Mouse (Mus musculus) bone marrow macrophage, adult 2 months (primary cell): ENCODE results near the gene Hoxa13. TPM values are rescaled to one million over a fixed set of nuclear protein-coding genes. Genes with fewer than 3 reads are reported as not detected.

Experiments
- H3K27ac ChIP-seq: 2 replicates; pipeline ENCODE4 v1.5.1; 2012; ENCODE audit warnings: low read depth, low read length; ENCODE audit not compliant: insufficient read depth
- H3K4me1 ChIP-seq: 2 replicates; pipeline ENCODE4 v1.6.1; 2012; ENCODE audit warnings: low read length; ENCODE audit not compliant: control insufficient read depth, insufficient read depth
- H3K4me3 ChIP-seq: 2 replicates; pipeline ENCODE4 v1.5.1; 2012; ENCODE audit warnings: mild to moderate bottlenecking, low read length, moderate library complexity; ENCODE audit not compliant: insufficient read depth
- CTCF ChIP-seq: IDR thresholded peaks from 2 replicates; pipeline ENCODE4 v1.5.1; 2012; ENCODE audit warnings: low read depth, mild to moderate bottlenecking, low read length, moderate library complexity
- POLR2A ChIP-seq: IDR thresholded peaks from 2 replicates; pipeline ENCODE4 v1.6.1; 2012; ENCODE audit warnings: mild to moderate bottlenecking, low read depth, low read length, borderline replicate concordance
- polyA plus RNA-seq: library from polyadenylated mRNA; stranded (reverse); fragments of >200 nt; gene quantifications from 2 replicates; pipeline ENCODE4 v1.2.4, GENCODE M21; 2012; ENCODE audit not compliant: missing spikeins, insufficient read depth, insufficient read length

Gene Hoxa13
- polyA plus RNA-seq, 1 experiment, result not detected

DNA sequence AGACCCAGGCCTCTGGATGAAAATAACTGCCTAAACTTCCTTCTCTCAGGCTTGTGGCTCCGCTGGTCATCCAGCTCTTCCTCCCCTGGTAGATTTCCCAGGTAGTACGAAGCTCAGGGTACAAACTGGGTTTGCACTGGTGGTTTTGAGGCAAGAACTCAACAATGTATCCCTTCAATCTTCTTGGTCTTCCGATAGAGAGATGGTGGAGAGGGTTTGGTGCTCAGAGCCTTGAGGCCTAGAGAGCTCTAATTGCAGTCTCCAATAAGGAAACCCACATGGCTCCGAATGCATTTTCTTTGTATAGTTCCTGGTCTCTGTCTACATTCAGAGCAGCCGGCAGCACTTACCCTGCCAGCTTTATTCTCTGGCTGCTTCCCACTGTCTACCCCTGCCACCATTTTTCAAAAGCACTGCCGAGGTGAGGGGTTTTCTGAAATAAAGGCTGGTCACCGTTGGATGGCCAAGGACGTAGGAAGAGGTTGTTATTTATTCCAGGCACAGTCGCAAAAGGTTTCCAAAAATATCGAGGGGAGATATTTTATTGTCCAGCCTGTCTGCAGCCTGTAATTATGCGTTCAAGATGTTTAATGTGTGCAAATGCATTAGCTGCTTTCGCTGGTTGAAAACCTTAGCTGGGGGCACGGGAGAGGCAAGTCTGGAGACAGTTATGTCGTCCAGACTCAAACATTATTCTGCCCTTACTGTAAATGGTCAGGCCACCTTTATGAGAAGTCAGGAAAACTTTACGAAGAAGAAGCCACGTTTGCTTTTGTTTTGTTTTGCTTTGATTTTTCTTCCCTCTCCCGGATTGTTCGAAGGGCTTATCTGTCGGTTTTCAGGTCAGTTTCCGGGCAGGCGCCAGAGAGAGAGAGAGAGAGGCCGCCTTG lies 12.3 kb upstream of the Hoxa13 start:
- Histone ChIP-seq H3K4me1 (no peaks in the 10 kb centered on the region), H3K27ac (no peak overlapping the region), H3K4me3 (no peak overlapping the region)
- no peak for TF ChIP-seq CTCF

DNA sequence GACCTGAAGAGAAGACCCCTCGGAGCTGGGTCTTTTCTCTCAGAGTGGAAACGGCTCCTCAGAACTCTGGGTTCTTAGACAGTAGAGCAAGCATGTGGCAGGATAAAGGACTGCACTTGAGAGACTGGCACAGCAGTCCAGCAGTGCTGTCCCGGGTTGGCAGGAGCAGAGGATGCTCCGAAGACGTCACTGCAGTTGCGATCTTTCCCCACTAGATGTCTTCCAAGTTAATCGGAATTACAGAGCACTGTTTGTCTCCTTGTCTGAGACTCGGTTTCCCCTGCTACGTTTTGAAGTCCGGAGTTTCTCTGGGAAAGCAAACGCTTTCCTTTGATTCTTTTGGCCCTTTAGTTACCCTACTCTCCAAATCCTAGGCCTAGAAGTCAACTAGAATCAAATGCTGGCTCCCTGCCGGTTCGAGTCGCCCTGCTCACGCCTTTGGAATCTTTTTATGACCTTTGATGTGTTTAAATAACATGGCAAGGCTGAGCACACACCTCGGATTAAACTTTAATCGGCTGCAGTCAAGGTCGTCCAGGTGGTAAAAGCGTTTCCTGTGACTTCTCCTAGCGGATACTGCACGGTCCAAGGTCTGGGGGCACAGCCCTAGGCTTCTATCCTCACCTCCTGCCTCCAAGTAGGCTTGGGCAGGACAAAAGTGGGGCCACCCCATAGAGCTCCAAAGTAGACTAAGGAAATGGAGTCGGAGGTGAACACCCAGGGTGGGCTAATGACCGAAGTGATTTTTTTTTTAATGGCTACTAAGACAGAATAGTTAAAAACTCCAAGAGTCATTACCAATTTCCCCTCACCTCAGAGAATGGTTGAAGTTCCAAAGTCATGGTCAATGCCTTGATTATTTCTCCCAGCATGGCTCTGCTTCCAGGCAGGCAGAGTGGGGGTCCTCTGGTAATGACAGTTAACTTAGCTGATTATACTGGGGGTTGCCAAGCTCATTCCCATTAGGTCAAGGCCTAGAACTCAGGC lies 10.1 kb upstream of the Hoxa13 start:
- Histone ChIP-seq H3K4me1 (no peaks in the 10 kb centered on the region), H3K27ac (no peak overlapping the region), H3K4me3 (no peak overlapping the region)
- TF ChIP-seq CTCF, result no peak
- TF ChIP-seq POLR2A, result no peak

DNA sequence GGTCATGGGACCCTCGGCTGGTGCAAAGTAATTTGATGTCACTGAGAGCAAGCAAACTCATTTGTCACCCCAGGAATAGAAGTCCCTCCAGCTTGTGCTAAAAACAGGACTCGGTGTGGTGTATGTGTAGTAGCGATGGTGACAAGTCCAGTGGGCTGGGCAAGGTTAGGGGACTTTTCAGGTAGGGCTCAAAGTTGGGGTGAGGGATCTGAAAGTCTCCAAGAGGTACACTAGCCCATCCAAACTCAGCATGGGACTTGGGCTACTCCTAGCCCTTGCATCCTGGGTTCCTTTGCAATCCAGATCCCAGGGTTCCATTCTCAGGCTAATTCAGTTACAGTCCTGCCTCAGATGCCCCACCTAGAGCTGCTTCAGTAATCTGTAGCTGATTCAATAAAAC lies 8.1 kb upstream of the Hoxa13 start:
- H3K4me1 ChIP-seq, result no peaks in the 10 kb centered on the region
- no peak overlapping the region for H3K4me3 ChIP-seq
- no peak for TF ChIP-seq CTCF
- TF ChIP-seq POLR2A, result no peak
- no peak overlapping the region for H3K27ac ChIP-seq

DNA sequence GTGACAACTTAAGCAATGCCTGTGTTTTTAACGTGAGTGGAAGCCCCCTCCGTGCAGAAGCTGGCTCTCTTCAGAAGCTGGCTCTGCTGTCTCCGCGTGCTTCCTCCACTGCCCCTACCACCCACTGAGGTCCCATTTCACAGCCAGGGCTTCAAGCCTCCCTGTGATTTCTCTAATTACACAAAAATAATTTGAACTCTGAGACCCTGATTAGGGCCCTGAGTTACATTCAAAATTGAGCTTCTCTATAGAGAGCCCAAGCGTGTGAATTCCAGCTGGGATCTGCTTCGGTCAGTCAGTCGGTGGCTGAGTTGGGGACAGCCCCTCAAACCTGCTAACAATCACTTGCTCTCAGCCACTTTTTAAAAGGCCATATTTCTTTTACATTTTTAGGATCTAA lies 7.7 kb upstream of the Hoxa13 start:
- Histone ChIP-seq H3K27ac (no peak overlapping the region), H3K4me3 (no peak overlapping the region), H3K4me1 (no peaks in the 10 kb centered on the region)
- TF ChIP-seq POLR2A, result no peak
- no peak for TF ChIP-seq CTCF

- no peaks in the 10 kb centered on the region for H3K4me1 ChIP-seq
- no peak overlapping the region for H3K27ac ChIP-seq
- no peak for TF ChIP-seq CTCF
- TF ChIP-seq POLR2A, result no peak
- H3K4me3 ChIP-seq, result no peak overlapping the region
These were observed 7.0 kb upstream of the Hoxa13 start for GRCm38 (mm10) chr6:52267691-52268090.

GRCm38 (mm10) chr6:52267221-52267620 lies 6.5 kb upstream of the Hoxa13 start:
- H3K4me1 ChIP-seq, result no peaks in the 10 kb centered on the region
- TF ChIP-seq CTCF (no peak), POLR2A (no peak)
- H3K4me3 ChIP-seq, result no peak overlapping the region
- no peak overlapping the region for H3K27ac ChIP-seq

- TF ChIP-seq POLR2A, result no peak
- TF ChIP-seq CTCF, result no peak
- Histone ChIP-seq H3K4me3 (no peak overlapping the region), H3K27ac (no peak overlapping the region), H3K4me1 (no peaks in the 10 kb centered on the region)
These were observed 5.9 kb upstream of the Hoxa13 start for GRCm38 (mm10) chr6:52266666-52266985.

DNA sequence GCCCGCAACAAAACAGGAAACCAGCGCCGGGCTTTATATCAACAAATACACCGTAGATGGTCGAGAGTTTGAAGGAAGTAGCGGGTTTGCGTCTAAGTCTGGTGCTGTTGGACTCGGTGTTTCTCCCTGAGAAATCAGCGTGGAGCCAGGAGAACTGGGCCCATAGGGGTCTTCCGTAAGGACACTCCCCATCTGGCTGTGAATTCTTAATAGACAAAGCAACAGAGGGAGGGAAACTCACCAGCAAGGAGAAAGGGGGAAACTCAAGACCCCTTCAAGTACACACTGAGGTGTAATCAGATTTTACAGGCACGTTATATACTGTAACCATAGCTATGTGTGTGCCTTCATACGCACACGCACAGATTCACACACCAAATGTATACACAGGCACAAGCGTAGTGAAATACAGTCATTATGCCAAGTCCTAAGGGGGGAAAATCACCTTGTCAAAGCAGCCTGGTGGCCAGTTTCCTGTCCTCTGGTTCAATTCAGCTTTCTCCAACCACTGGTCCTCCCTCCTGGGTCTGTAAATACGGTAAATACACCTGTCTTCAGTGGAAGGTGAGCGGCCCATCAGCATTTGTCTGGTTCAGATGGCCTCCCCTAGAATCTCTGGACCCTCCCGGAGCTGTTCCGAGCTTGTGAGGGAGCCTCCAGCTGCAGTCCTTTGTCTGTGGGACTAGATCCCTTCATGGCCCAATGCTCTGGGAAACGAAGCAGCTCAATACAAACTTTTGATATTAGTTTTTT lies 5.4 kb upstream of the Hoxa13 start:
- Histone ChIP-seq H3K4me1 (no peaks in the 10 kb centered on the region), H3K27ac (no peak overlapping the region), H3K4me3 (no peak overlapping the region)
- no peak for TF ChIP-seq CTCF
- no peak for TF ChIP-seq POLR2A

DNA sequence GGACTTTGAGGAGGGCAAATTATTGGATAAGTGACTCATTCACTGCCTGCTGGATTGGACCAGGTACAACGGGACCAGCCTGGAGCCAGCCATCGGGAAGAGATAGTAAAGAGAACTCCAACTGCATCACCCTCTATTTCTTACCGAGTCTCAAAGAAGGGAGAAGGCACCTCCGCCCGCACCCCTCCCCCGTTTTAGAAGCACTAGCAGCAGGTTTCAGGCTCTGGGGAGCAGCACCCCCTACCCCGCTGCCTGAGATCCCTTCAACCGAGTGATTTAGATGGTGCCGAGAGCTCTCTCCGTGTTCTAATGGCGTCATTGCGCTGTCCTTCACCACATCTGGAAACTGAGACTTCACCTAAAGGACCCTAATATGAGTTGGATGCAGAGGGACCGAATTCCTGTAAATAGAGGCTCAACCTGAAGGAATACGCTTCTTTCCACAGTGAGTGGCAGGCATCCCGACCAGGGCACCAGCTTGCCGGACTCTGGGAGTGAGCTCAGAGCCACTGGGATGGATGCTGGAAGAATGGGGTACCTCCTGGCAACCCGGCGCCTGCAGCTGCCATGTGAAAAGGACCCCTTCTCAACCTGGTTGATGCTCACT lies 4.7 kb upstream of the Hoxa13 start:
- TF ChIP-seq CTCF, result no peak
- no peak for TF ChIP-seq POLR2A
- no peak overlapping the region for H3K4me3 ChIP-seq

More for the DNA sequence above, 4.7 kb upstream of the Hoxa13 start:
- H3K4me1 ChIP-seq, result no peaks in the 10 kb centered on the region
- H3K27ac ChIP-seq, result no peak overlapping the region
